Mouse (Mus musculus) frontal cortex, postnatal 10 days (tissue): ENCODE measurements around the gene Relt.
A peak's percentile ranks its signal among the peaks of the same experiment; 100 is the strongest.

ENCODE experiments used
- DNase-seq, 2 experiments: peaks; one replicate each; pipeline ENCODE4 v3.0.0; 2022; ENCODE audit warnings: low spot score in 2 of 2, mixed read lengths in 1 of 2

Relt gene

DNA sequence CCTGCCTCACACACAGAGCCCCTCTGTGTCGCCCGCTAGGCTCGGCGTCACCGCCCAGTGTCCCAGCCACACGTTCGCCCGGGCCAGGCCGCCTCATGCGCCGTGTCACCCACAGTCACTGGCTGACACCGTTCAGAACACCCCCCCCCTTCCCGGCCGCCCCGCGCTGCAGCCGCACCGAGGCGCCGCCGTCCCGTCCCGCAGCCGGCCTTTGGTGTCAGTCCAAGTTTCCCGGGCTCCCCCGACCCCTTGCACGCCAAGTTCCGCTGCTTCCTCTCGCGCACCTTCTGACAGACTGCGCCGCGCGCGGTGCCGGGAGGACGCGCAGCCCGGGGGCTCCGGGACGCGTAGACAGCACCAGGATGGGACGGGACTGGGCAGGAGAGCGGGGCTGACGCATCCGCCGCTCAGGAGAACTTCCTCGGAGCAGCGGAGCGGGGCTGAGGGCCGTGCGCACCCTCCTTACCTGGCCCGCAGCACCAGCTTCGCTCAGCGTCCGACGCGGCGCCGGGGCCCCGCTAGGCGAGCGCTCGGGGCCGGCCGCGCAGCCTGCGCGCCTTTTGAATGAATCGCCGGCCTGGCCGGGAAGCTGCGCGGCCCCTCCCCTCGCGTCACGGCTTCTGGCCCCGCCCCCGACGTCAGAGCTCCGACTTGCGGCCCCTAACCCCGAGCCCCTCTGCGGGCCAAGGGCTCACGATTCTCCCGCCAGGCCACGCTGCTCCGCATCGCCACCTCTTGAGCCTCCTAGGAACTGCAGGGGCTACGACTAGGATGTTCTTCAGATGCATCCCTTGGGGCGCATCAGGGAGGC, at the start of gene Relt:
Relt (minus strand) TSS at position 619 of the 811 bp plus-strand sequence.
- peak; percentile 87 to 93 for DNase-seq

- DNase-seq = no peak
These were observed 48.5 kb upstream of the Relt start for GRCm38 (mm10) chr7:100911791-100912190.

GRCm38 (mm10) chr7:100911246-100911770, 48.1 kb upstream of the Relt start:
- no peak for DNase-seq

GRCm38 (mm10) chr7:100908567-100908966, 45.3 kb upstream of the Relt start:
- DNase-seq = no peak

GRCm38 (mm10) chr7:100908061-100908460, 44.8 kb upstream of the Relt start:
- no peak for DNase-seq

DNA sequence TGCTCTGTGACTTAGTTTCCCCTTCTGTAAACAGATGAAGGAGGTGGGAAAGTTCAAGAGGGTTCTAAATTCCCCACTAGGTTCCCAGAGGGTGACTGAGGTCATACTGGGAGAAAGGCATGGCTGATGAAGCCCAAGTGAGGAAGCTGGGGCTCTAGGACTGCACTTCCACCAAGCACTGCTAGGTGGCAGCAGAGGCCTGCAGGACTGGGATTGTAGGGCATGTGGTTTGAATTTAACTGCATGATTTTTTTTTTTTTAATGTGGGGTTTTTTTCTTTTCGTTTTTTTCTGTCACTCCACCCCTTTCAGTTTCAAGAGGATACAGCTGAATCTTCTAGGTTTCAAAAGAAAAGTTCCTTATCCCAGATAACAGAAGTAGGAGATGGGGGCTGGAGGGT, 44.0 kb upstream of the Relt start:
- DNase-seq = peak; percentile 64 to 82

DNA sequence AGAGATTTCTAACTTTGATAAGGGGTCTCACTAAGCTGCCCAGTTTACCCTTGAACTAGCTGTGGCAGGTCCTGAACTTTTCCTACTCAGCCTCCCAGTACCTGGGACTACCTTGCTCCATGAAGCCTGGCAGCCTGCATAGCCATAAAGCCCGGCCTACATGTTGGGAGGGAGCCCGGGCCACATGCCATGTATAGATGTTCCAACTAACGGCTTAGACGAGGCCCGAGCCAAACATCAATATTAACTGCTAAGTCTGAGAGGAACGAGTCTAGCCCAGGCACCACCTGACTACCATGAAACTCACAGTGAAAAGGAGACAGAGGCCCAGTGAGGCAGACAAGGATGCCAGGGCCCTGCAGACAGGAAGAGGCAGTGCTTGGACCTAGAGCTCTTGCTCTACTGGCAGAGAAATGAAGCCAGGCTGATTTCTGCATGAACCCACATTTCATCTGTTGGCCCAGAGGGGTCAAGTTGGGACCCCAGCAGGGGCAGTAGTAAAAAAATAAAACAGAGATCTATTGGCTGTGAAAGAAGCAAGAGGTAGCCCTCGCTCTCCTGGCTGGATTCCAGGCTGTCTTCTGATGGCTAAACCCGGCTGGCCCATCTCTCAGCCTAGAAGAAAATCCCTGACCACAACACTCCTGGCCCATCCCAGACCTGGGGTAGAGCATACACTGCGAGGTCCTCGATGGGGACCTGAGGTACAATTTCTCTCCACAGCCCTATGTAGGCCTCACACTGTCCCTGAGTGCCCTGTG, 43.0 kb upstream of the Relt start:
- no peak for DNase-seq

DNA sequence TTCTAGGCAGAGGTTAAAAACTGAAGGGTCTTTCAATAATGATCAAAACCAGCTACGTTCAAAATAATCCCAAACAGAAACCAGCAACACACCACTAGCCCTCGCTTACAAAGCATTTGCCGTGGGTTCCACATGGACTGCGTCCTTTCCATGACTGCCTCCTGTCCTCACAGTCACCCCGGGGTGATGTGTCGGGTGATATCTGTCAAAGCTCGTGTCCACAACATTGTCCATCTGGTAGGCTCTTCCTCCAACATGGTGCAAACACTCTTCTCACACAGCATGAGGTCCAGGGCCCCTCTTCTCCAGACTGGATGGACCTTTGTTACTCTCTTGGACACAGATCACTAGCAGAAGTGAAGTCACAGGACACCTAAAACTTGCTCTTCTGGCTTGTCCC, 41.8 kb upstream of the Relt start:
- no peak for DNase-seq

GRCm38 (mm10) chr7:100904612-100905011, 41.4 kb upstream of the Relt start:
- no peak for DNase-seq

- DNase-seq = no peak
These were observed 39.3 kb upstream of the Relt start for GRCm38 (mm10) chr7:100902451-100903137.

DNA sequence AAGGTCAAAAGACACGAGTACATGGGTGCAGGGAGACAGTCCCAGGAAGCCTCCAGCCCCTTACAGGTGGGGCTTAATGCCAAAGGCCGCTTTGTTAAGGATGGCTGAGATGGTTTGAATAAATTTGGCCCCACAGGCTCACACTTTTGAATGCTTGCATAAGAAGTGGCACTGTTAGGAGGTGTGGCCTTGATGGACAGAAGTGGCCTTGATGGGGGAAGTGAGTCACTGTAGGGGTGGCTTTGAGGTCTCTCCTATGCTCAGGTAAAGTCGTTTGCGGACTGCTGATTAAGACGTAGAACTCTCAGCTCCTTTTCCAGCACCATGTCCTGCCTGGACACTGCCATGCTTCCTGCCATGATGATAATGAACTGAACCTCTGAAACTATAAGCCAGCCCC, 34.6 kb upstream of the Relt start:
- no peak for DNase-seq

- DNase-seq = no peak
These were observed 31.6 kb upstream of the Relt start for GRCm38 (mm10) chr7:100894833-100895226.

DNA sequence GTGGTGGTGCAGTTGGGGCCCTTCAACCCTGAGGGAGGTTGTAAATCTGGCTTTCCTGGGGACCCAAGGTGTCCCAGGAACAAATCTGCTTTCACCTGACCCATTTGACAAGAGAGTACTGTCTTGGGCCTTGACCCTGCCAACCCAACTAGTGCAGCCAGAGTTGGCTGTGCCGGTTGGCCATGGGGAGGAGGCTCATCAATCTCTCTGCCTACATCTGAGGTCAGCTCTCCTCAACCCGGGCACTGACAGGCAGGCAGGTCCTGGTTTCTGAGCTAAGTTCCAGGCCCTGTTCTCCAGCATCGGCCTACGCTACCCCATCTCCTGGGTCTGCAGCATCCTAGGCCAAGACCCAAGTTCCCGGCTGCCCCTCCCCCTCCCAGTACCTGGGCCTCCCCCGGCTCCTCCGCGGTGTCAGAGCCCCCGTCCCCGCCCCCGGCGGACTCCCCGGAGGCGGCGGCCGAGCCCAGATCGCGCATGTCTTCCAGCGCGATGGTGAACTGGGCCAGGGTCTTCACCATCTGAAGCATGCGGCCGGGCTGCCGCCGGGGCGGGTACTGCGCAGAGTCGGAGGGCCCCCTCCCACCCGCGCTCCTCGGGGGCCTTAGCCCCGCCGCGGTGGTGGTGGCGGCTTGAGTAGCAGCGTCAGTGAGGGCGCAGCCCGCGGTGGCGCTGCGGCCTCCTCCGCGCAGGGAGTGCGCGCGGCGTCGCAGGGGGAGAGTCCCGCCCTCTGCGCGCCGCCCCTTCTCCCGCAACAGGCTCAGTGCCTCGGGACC, 31.0 kb upstream of the Relt start:
- peak; percentile 61 to 66 for DNase-seq

GRCm38 (mm10) chr7:100893249-100894056, 30.2 kb upstream of the Relt start:
- DNase-seq = peak; percentile 55 to 72

GRCm38 (mm10) chr7:100886535-100886934, 23.3 kb upstream of the Relt start:
- DNase-seq = no peak

DNA sequence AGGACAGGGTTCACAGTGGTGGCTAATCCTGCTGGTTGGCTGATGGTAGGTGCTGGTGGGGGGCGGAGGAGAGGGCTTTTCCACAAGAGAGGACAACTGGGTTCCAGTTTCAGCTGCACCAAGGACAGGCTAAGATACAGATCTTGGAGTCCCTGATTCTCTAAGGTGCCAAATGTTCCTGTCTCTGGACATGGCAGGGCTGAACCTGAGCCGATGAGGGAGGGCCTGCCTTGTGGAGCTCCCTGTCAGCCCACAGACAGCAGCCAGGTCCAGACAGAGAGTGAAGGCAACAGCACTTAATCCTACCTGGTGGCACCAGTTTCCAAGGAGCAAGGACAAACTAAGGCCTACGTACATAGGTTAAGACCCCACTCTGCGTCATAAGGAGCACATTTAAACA, 21.2 kb upstream of the Relt start:
- no peak for DNase-seq

GRCm38 (mm10) chr7:100881950-100882349, 18.7 kb upstream of the Relt start:
- no peak for DNase-seq

GRCm38 (mm10) chr7:100881531-100881930, 18.3 kb upstream of the Relt start:
- DNase-seq = no peak

- DNase-seq = peak in 1 of 2 experiments; percentile 66
These were observed 16.3 kb upstream of the Relt start for GRCm38 (mm10) chr7:100879595-100879994.

DNA sequence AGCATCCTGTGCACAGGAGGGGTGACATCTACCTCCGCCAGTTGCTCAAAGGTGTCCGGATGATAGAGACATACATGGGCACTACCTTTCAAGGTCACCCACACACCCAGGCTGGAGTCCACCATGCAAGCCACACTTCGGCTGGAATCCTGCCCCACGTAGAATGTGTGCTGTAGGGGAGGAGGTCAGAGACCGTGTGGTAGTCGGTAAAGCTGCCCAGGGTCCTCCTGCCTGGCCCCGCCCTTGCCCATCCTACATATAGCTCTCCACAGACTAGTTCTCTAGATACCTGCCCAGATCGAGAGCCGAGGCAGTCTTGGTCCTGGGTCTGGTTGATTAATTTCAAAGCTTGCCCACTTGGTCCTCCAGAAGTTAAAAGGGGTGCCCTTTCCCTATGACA, 13.5 kb upstream of the Relt start:
- DNase-seq = no peak

DNA sequence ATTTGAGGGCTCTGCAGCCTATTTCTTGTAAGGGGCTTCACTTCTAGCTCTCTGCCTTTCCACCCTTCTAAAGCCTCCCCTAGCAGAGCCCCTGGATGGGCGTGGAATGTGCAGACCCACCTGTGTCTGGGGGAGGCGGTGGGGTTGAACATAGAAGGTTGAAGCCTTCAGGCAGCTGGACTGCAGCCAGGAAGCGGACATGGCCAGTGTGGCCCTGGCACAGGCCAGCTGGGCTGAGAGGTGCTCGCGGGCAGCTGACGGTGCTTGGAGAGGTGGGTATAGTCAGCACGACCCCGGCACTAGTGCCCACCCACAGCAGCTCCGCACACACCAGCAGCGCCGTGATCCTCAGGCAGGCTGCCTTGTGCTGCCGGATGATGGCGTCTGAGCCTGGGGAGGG, 13.0 kb upstream of the Relt start:
- DNase-seq = no peak
